Mouse (Mus musculus): ENCODE results near the gene Gm11213.

The Gm11213 gene

DNA sequence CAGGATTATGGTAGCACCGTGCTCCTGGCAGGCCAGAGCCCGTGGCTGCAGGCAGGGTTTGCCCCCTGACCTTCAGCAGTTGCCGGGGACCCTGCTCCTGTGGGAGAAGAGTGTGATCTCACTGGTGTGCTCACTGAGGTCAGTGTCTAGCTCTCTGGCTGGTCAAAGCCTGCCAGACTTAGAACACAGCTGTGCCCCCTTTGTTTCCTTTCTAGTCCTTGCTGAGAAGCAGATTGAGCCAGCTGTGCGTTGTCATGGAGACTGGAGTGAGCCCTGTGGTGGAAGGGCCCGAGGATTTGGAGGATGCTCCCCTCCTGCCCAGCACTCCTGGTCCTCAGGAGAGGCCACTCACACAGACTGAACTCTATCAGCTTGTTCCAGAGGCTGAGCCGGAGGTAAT is 25.0 kb downstream of the Gm11213 start:
- no peak for DNase-seq (ENCODE audit: low spot score)

DNA sequence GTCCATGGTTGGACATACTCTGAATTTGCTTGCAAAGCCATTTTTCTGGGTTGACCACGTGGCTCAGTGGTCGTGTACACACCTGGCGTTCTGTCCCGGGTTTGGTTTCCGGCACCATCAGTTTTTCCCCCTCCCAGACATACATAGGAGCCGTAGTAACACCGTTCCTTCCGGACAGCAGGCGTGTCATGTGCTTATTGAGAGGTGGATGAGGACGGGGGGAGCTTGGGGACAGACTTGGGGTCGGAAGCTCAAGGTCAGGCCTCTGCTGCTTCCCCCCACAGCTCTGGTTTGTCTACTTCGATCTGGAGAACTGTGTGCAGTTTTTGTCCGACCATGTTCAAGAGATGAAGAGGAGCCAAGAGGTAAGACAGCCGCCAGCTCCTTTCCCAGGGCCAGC is 25.4 kb downstream of the Gm11213 start:
- DNase-seq (ENCODE audit: low spot score), result no peak

DNA sequence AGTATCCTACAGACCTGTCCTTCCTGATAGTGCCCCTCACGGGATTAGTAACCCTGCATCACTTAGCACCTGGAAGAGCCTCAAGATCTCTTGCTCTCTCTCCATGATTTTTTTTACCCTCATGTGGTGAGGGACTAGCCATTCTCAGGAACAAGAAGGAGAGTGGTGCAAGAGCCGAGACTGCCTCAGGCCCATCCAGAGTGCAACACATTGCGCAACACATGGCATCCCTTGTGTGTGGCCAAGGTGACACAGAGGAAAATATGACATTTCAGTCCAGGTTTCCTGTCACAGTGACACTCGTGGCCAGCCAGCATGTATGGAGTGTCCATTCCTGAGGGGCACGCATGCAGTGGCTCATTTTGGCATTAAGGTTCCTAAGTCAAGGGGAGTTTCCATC is 32.4 kb downstream of the Gm11213 start:
- DNase-seq (ENCODE audit: low spot score), result no peak

DNA sequence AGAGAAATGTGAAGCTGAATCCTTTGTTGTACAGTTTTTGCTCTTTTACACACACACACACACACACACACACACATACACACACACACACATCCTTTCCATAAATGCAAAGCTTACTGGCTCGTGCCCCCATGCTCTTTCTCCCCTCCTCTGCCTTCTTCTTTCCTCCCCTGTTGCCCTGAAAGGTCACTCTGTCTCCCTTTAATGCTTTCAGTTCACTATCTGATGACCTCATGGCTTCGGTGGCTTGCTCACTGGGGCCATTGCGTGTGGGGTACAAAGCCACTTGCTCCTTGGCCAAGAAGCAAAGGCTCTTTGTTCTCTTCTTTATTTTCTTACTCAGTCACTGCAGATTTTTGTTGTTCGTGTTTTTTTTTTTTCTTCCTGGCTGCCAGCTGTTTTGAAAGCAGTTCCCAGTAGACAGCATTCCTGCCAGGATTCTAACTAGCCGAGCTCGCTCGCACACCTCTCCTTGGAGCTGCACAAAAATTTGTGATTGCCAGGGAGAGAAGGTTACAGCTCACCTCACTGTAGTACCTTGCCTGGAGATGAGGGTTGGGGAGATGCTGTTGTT is 34.8 kb downstream of the Gm11213 start:
- no peak for DNase-seq (ENCODE audit: low spot score)

DNA sequence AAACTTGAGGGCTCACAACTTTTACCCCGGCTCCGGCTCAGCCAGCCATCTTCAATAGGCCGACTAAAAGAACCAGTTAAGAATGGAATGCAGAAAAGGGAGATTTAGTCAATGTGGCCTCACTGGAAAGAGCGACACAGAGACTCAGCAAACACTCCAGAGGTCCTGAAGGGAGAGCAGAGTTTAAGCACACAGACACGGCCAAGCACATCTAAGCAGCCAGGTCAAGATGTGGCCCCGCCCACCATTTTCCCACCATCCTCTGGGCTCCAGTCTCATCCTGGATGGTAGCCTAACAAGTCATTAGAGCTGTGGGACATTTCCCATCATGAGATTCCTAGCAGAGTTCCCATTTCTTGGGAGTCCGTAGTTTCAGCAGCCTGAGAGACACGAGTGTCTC is 35.7 kb downstream of the Gm11213 start:
- no peak for DNase-seq (ENCODE audit: low spot score)

DNA sequence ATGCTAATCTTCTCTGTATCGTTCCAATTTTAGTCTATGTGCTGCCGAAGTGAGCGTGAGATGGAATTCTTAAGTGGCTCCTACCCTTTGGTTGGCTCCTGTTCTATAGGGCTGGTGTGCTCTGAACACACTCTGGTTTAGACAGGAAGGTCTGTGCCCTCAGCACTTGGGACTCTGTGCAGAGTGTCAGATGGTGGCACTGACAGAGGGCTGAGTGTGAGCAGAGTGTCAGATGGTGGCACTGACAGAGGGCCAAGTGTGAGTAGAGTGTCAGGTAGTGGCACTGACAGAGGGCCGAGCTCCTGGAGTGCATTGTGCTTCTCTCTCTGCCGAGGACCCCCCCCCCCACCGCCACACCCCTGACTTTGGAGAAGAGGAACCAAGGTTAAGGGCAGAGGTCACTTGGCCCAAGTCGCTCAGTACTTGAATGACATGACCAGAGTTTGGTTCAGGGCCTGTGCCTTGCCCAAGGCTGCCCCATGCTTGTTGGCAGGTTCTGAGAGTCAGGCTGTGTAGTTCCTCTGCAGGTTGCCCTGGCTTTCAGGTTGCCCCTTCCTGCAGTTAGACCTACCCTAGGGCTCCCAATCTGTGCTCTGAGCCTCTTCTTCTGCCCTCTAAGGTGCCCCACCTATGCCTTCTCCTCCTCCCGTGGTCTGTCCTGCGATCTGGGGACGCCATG is 37.2 kb downstream of the Gm11213 start:
- no peak for DNase-seq (ENCODE audit: low spot score)

DNA sequence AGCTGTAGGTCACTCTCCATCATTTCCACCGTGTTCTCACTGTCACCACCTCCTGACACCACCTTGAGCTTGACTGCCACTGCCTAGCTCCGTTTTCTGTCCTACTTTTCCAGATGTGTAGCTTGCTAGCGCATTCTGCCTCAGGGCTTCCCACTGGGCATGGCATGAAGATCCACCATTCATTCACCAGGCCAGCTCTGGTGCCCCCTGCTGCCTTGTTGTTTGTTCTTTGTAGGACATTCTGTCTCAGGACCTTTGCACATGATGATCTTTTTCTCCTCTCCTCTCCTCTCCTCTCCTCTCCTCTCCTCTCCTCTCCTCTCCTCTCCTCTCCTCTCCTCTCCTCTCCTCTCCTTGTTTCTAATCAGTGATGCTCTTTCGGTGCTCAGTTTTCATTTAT is 42.3 kb downstream of the Gm11213 start:
- no peak for DNase-seq (ENCODE audit: low spot score)

DNA sequence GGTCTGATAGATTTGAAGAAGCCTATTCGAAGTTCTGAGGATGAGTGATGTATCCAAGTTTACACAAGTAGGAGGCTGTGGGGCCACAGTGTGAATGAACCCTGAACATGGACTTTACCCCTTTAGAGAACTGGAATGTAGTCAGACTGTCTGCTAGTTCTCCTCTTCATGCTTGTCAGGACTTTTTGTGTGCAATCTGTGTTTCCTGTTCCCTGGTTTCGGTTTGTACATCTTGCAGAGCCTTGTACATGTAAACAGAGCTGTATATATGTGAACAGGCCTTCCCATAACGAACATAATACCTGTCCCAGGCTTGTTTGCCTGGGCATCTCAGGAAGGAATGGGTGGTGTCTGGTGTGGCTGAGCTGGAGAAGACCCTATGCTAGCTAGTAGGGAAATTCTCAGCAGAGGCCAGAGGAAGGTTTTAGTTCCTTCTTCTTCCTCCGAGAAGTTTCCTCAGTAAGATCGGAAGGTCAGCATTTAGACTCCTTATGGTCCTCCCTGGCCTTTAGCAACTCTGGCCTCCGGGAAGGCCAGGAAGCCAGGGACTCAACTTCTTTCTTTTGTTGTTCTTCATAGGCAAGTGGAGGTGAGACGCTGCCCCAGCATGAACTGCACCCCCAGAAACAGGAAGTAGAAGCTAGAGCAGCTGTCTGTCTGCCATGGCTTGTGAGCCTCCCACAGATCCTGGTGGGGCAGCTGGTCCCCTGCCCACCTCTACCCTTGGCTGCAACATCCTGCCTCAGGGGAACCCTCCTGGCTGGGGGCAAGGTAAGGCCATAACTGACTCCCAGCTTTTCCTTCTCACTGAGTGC is 43.0 kb downstream of the Gm11213 start:
- DNase-seq (ENCODE audit: low spot score), result no peak

DNA sequence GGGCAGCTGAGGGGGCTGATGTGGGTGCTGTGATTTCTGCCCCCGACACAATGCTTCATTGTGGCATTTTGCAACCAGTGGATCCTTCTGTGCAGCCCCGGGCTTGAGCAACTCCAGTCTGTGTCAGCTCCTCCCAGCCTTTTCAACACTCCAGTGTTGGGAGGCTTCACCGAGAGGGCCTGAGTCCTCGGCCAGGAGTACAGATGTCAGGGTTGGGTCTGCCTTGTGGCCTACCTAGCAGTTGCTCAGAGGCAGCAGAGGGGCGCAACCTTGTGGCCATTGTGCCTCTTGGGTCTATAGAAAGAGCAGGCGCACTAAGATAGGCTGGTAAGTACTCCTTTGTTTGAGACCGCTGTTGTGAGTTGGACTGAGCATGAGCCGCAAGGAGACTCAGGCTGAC is 45.0 kb downstream of the Gm11213 start:
- DNase-seq (ENCODE audit: low spot score), result no peak

DNA sequence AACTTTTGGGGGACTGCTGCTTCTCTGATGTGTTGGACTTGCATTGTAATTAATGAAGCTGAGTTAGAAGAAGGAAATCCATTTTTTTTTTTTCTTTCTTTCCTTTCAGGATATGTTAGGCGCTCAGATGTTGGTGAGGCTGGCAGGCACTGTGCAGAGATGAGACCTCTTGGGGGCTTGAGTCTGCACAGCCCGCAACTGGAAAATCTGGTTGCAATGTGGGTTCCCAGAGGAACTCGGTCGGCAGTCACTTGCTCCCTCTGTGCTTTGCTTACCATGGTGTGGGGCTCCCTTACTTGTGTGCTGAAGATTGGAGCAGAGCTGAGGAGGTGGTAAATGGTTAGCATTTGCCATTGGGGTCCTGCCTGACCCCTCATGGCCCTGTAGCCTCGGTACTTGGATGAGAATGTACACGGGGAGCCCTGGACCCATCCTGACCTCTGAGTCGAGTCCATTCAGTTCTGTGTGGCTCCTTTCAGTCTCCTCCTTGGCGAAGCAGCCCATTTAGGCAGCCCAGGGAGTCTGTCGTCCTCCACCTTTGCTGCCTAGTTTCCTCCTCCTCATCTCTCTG is 45.8 kb downstream of the Gm11213 start:
- DNase-seq (ENCODE audit: low spot score), result no peak

DNA sequence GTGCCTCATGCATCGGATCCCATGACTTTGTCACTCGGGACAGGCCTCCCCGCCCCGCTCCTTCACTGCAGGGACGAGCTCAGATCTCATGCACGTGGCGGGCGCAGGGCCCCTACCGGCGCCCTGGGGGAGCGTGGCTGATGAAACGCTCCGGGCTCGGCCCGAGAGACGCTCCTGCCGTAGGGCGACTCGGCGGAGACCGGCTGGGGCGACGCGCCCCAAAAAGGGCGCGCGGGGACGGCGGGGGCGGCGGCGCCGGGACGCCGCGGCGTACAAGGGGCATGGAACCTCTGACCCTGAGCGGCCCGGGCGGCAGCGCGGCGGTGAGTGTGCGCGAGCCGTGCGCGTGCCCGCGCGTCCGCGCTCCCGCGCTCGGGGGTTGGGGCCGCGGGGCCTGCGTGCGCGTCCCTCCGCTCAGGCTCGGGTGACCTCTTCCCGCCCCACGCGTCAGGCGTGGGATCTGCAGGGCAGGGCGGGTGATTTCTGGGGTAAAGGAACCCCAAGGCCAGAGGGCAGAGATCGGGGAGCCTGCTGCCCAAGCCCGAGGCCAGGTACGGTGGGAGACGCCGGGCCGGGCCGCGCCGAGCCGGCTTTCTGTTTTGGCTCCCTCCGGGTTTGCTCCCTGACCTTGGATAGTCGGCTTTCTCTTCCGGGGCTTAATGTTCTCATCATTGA is 46.5 kb downstream of the Gm11213 start, which contains the start of gene Tmem268:
Gene Tmem268 (plus strand): TSS at position 375 of the 675 bp plus-strand sequence.
- peak; percentile 84 for DNase-seq (ENCODE audit: low spot score)

DNA sequence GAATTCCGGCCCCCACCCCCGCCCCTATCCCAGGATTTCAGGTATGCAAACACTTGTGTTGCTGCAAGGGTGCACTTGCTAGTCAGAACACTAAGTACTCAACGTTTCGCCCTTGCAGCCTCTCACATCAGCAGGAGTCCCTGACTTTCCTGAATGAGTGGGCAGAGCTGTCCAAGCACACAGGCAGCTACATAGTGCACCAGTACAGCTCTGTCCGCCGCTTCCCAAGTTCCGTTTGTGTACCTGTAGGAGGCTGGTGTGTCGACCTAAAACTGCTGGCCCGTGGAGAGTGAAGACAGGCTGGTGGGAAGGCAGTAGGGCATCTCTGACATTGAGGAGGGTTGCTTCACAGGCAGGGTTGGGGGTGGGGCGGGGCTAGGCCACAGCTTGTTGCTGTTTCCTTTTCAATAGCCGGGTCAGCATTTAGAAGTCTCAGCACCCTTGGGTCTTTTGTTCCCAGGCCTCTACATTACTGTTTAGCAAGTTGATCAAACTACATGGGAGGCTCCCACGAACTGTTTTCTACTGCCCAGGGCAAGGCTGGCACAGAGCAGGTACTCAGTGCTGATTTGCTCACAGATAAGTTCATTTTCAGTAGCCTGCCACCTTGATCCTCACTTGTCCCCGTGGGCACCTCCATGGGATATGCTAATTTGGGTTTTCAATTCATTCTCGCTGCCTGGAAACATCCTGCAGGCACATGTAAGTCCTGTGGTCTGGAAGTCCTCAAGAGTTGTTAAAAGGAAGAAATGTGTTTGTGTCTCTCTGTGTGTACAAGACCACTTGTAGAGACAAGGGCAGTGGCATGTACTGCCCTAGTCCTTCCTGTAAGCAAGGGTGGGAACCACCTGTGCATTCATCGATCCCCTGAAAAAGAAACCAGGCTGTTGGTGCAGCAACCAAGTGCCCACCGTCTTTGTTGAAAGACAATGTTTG is 47.7 kb downstream of the Gm11213 start:
- no peak for DNase-seq (ENCODE audit: low spot score)

DNA sequence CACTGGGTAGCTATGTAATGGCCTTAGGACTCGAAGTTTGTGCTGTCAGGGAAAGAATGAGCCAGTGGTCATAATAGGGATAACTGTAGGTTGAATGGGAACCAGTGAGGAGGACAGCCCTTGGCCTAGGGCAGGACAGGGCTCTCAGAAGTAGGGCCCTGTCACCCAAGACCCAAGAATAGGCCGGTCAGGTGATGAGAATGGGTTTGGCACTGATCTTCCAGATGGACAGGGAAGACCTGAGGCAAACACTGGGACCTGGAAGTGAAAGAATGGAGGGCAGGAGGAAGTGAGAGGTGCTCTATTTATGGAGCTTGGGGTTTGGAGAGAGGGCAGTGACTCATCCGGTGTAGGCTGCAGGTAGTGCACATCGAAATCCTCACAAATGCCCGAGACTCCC is 48.4 kb downstream of the Gm11213 start:
- DNase-seq (ENCODE audit: low spot score), result no peak

DNA sequence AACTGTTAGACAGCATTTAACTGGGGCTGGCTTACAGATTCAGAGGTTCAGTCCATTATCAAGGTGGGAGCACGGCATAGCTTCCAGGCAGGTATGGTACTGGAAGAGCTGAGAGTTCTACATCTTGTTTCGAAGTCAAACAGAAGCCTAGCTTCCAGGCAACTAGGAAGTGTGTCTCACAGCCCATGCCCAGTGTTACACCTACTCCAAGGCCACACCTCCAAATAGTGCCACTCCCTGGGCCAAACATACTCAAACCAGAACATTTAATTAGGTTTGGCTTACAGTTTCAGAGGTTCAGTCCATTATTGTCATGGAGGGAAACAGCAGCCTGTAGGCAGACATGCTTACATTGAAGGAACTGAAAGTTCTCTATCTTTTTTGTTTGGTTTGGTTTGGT is 50.0 kb downstream of the Gm11213 start:
- DNase-seq (ENCODE audit: low spot score), result no peak

DNA sequence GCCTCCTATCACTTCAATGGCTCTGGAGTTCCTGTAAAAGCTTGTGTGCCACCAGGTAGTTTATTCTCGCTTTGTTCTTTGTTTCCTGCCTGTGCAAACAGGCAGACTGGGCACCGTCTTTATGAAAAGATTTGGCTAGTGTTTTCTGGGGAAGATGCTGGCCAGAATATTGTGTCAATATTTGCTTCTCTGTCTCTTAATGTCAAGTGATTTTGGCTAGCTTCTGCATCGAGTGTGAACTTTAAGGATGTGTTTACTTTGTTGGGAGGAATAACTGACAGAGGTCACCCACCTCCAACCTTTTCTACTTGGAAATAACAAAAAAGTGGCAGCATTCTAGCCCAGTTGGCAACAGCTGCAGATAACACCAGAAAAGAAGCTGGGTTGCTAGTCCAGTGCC is 50.4 kb downstream of the Gm11213 start:
- DNase-seq (ENCODE audit: low spot score), result no peak

DNA sequence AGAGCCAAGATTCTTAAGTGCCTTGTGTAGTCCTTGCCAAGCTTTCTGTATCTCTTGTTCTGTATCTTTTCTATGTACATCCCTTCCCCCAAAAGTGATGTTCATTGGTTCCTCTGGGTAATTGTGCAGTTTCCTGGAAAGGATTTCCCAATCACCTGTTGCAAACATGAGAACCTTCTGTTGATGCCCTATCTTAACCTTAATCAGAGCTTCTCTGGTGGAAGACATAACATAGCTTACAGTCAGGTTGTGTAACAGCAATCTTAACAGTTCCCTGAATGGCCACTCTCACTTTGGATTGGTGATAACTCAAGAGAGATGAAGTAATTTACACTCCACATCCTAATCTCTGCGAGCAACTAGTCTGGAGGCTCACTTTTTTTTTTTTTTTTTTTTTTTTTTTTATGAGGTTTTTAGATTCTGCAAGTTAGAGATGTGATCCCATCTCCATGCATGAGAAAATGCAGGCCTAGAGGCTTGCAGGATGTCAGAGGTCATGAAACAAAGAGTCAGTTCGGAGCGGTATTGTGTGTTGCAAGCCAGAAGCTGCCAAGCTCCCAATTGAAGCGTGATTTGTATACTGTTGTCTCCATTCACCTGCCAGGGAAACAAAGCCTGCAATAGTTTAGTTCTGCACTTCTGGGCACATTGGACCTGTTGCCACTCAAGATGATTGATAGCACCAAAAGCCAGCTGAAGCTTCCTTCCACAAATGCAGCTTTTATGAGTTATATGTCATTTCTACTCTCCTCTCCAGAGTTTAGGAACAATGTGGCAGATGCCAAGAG is 51.1 kb downstream of the Gm11213 start:
- DNase-seq (ENCODE audit: low spot score), result no peak

DNA sequence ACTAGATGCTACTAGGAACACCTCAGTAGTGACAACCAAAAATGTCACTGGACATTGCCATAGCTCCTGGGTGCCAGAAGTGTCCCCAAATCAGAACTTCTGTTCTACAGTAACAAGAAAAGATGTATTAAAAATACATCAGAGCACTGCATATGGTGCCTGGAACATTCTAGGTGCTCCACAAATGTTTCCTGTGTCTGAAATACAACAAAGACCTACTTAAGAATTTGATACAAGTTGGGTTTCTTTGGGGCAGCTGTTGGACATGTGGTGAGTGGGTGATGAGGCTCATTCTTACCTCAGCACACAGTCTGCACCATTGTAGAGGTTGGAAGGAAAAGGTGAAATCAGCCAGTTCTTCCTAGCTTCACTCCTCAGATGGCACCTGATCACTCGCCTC is 52.2 kb downstream of the Gm11213 start:
- no peak for DNase-seq (ENCODE audit: low spot score)

DNA sequence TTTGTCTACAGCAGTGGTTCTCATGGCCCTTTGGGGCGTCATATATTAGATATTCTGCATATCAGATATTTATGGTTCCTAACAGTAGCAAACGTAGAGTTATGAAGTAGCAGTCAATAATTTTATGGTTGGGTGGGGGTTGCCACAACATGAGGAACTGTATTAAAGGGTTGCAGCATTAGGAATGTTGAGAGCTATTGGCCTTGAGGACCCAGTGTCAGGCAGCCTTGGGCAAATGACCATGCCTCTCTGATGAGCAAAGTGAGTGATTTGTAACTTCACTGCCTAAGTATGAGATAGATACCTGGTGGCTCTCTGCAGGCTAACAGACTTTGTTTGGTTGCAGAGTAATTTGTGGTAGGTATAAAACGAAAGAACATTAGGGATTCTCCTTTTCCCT is 54.2 kb downstream of the Gm11213 start:
- no peak for DNase-seq (ENCODE audit: low spot score)

DNA sequence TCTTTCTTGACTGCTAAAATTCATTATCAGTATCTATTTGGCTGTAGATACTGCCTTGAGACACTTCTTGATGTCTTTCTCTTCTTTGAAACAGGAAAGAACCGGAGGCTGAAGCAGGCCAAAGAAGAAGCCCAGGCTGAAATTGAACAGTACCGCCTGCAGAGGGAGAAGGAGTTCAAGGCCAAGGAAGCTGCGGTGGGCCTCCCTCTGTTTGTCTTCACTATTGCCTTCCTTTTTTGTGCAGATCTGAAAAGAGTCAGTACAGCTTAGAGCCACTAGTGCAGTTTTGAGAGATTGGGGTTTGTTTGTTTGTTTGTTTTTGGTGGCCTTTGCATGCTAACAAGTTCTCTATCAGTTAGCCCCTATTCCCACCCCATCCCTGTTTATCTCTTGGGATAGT is 56.6 kb downstream of the Gm11213 start:
- DNase-seq (ENCODE audit: low spot score), result no peak

DNA sequence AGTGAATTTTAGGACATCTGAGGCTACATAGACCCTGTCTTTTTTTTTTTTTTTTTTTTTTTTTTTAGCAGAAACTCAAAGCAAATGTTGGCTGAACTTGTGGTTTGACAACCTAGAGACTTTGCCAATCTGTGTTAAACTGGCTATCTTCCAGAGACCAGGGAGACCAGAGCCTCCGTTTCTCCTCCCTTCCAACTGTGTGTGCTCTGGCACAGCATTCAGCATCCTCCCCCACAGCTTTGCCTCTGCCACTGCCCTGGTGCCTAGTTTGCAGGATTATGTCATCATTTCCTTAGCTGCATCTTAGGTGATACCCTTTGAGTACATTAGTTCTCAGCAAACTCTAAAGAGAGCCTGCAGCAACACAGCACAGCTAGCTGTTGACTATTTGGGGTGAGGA is 57.3 kb downstream of the Gm11213 start:
- DNase-seq (ENCODE audit: low spot score), result no peak
